Mouse (Mus musculus) cortical plate, adult 2 months (tissue): ENCODE data around the gene Xylt2. TPM values are rescaled to one million over a fixed set of nuclear protein-coding genes. Genes with fewer than 3 reads are reported as not detected.
"Not testable (repeated sequence)": the region's sequence is repeated elsewhere in the genome, so short reads cannot be mapped to it uniquely, and the experiment has no call there.

Source experiments
- H3K27ac ChIP-seq: fragments of 200-500 bp; 2 replicates; pipeline ENCODE4 v1.5.1; 2012; ENCODE audit warnings: low read length, control low read depth, inconsistent platforms; ENCODE audit not compliant: insufficient read depth
- H3K4me1 ChIP-seq: fragments of 200-500 bp; 2 replicates; pipeline ENCODE4 v1.6.1; 2011; ENCODE audit warnings: low read length; ENCODE audit not compliant: control insufficient read depth, insufficient read depth
- H3K4me3 ChIP-seq: fragments of 200-500 bp; 2 replicates; pipeline ENCODE4 v1.5.1; 2011; ENCODE audit warnings: mild to moderate bottlenecking, low read length, control low read depth; ENCODE audit not compliant: insufficient read depth
- CTCF ChIP-seq: fragments of 200-500 bp; IDR thresholded peaks from 2 replicates; pipeline ENCODE4 v1.5.1; 2011; ENCODE audit warnings: mild to moderate bottlenecking, control low read depth, low read length; ENCODE audit not compliant: insufficient read depth; ENCODE audit errors: extremely low read depth
- POLR2A ChIP-seq: fragments of 200-500 bp; IDR thresholded peaks from 2 replicates; pipeline ENCODE4 v1.6.1; 2011; ENCODE audit warnings: mild to moderate bottlenecking, low read length, control low read depth; ENCODE audit not compliant: insufficient read depth; ENCODE audit errors: extremely low read depth
- polyA plus RNA-seq: library from polyadenylated mRNA; depleted of rRNA; stranded (reverse); fragments of >200 nt; gene quantifications from 2 replicates; pipeline ENCODE4 v1.2.3, GENCODE M21; 2012

Xylt2 gene
- polyA plus RNA-seq, 1 experiment = 21.2 TPM

GRCm38 (mm10) chr11:94680639-94681038 is 3.3 kb upstream of the Xylt2 start:
- Histone ChIP-seq H3K27ac (no peak overlapping the region), H3K4me1 (no peaks in the 10 kb centered on the region), H3K4me3 (no peak overlapping the region)
- TF ChIP-seq CTCF = no peak
- TF ChIP-seq POLR2A = no peak

- Histone ChIP-seq H3K27ac (no peak overlapping the region), H3K4me1 (peaks cover 4% of the 10 kb centered on the region; the same call in 1 of the 2 replicates), H3K4me3 (peak overlapping the region; percentile 54)
- TF ChIP-seq CTCF (no peak), POLR2A (no peak)
Observed at GRCm38 (mm10) chr11:94677607-94678145, 361 bp upstream of the Xylt2 start.

DNA sequence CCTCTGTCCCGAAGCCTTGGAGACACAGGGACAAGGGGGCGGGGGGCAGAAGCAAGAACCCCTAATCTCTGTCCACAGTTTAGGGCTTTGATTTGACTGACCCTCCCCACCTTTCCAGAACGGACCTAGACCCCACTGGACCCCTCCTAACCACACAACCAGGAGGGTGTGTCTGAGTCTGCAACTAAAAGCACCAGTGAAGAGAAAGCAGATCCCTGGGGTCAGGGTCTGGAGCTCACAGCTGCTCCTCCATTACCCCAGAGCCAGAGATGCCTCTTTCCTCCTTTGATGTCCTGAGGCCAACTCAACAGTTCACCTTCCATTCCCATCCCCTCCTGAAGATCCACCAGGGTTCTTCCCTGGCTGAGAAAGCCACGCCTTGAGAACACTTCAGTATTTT is 1.0 kb downstream of the Xylt2 start:
- H3K4me1 ChIP-seq = peaks cover 4% of the 10 kb centered on the region; the same call in 1 of the 2 replicates
- no peak overlapping the region for H3K27ac ChIP-seq
- H3K4me3 ChIP-seq = peak overlapping the region; percentile 54
- no peak for TF ChIP-seq CTCF
- no peak for TF ChIP-seq POLR2A

DNA sequence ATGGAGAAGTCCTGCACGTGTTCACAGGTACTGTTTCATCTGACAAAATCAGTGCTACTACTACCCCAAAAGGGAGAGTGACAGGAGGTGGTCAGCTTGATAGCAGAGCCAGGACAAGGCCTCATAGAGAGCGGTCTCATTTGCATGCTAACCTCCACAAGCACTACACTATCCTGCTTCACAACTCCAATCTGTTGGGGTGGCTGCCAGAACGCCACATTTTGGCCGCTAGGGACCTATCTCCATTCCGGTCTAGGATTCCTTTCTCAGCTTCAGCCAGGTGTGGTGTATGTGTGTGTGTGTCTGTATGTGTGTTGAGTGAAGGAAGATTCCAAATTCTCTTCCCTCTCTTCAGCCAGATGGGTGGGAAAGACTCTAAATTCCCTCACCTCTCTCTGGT is 1.9 kb downstream of the Xylt2 start:
- no peak for TF ChIP-seq CTCF
- no peak for TF ChIP-seq POLR2A

GRCm38 (mm10) chr11:94674984-94675383 is 2.3 kb downstream of the Xylt2 start:
- no peak overlapping the region for H3K4me3 ChIP-seq
- TF ChIP-seq CTCF (no peak), POLR2A (no peak)
- H3K27ac ChIP-seq = no peak overlapping the region
- H3K4me1 ChIP-seq = peaks cover 4% of the 10 kb centered on the region; the same call in 1 of the 2 replicates

More for the DNA sequence above, 1.9 kb downstream of the Xylt2 start:
- no peak overlapping the region for H3K4me3 ChIP-seq
- no peak overlapping the region for H3K27ac ChIP-seq
- peaks cover 4% of the 10 kb centered on the region; the same call in 1 of the 2 replicates for H3K4me1 ChIP-seq

GRCm38 (mm10) chr11:94665281-94665680 is 12.0 kb downstream of the Xylt2 start:
- Histone ChIP-seq H3K4me1 (no peaks in the 10 kb centered on the region), H3K4me3 (no peak overlapping the region), H3K27ac (no peak overlapping the region)
- no peak for TF ChIP-seq CTCF
- no peak for TF ChIP-seq POLR2A

DNA sequence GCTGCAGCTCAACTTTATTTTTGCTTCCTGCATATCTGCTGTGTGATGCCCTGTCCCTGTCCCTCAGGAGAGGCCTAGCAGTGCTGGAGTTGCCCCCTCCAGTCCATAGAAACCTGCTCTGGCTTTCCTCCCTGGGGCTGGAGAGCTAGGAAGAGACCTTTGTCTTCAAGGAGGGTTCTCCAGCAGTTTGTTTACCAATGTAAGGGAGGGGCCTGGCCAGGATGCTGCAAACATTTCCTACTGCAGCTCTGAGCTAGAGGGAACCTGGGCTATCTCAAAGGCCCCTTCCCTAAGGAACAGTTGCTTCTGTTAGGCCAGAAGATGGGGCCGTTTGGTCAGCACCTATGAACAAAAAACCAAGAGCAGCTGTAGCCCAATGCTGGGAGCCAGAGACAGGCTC is 16.0 kb downstream of the Xylt2 start:
- H3K4me1 ChIP-seq = no peaks in the 10 kb centered on the region
- no peak overlapping the region for H3K4me3 ChIP-seq
- H3K27ac ChIP-seq = no peak overlapping the region
- no peak for TF ChIP-seq POLR2A
- no peak for TF ChIP-seq CTCF

- H3K4me3 ChIP-seq = peak within 1 kb of the TSS; percentile 93
- peak within 1 kb of the TSS; percentile 94 for H3K27ac ChIP-seq
- H3K4me1 ChIP-seq = peaks cover 6% of the 10 kb centered on the region; the same call in 1 of the 2 replicates
- TF ChIP-seq POLR2A (peak; percentile 53; the same call in 1 of the 2 replicates), CTCF (no peak)
Observed at GRCm38 (mm10) chr11:94653663-94654436, 23.5 kb downstream of the Xylt2 start, which contains the start of the genes Mrpl27 and Eme1. TSS of gene Mrpl27 (plus strand) at chr11:94653767. TSS of gene Eme1 (minus strand) at chr11:94653964.

GRCm38 (mm10) chr11:94652973-94653372 is 24.3 kb downstream of the Xylt2 start:
- H3K4me1 ChIP-seq = peaks cover 6% of the 10 kb centered on the region; the same call in 1 of the 2 replicates
- no peak for TF ChIP-seq POLR2A
- TF ChIP-seq CTCF = no peak
- no peak overlapping the region for H3K27ac ChIP-seq
- H3K4me3 ChIP-seq = no peak overlapping the region

DNA sequence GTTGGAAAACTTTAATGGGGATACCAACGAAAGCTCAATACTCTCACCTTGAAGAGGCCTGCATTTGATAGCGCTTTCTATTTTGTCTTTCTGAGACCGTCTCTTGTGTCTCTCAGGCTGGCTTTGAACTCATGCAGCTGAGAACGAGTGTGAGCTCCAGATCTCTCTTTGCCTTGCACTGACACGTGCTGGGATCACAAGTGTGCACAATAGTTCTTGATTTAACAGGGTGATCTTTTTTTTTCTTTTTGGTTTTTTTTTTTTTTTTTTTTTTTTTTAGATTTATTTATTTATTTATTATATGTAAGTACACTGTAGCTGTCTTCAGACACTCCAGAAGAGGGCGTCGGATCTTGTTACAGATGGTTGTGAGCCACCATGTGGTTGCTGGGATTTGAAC is 26.1 kb downstream of the Xylt2 start:
- not testable (repeated sequence) for H3K27ac ChIP-seq, H3K4me3 ChIP-seq, H3K4me1 ChIP-seq
